Mouse (Mus musculus): ENCODE results near the gene Emcn. TPM values are rescaled to one million over a fixed set of nuclear protein-coding genes. Genes with fewer than 3 reads are reported as not detected.

Gene Emcn
- total and polyA plus RNA-seq, 2 experiments from 2014 or later, result 5.6 to 8.5 TPM

GRCm38 (mm10) chr3:137329898-137330297, 11.0 kb upstream of the Emcn start:
- 46% methylated on average over 9 of the region's 9 CpGs for WGBS
- H3K27ac ChIP-seq (ENCODE audit: low read depth, low read length), result no peak overlapping the region
- H3K4me3 ChIP-seq (ENCODE audit: low read depth, low read length), result no peak overlapping the region
- no peak for TF ChIP-seq CTCF (IDR thresholded peaks at IDR 0.05)
- H3K4me2 ChIP-seq (ENCODE audit: low read depth, low read length, poor library complexity, severe bottlenecking), result no peak overlapping the region
- no peak overlapping the region for H3K9ac ChIP-seq (replicated peaks; ENCODE audit: low read length, poor library complexity, severe bottlenecking)
- H3K9me3 ChIP-seq (ENCODE audit: low read length), result no peaks in the 10 kb centered on the region
- no peaks in the 10 kb centered on the region for H3K36me3 ChIP-seq (ENCODE audit: insufficient read depth, low read length)
- H3K27me3 ChIP-seq (ENCODE audit: insufficient read depth, low read length), result no peaks in the 10 kb centered on the region
- no peaks in the 10 kb centered on the region for H3K4me1 ChIP-seq (ENCODE audit: insufficient read depth, low read length)
- DNase-seq (ENCODE audit: low spot score) (no peak), ATAC-seq (ENCODE audit: low FRiP score) (no peak)

GRCm38 (mm10) chr3:137330950-137331349, 9.9 kb upstream of the Emcn start:
- Histone ChIP-seq H3K9ac (replicated peaks; ENCODE audit: low read length, poor library complexity, severe bottlenecking) (no peak overlapping the region), H3K4me2 (ENCODE audit: low read depth, low read length, poor library complexity, severe bottlenecking) (no peak overlapping the region), H3K4me3 (ENCODE audit: low read depth, low read length) (no peak overlapping the region), H3K27me3 (ENCODE audit: insufficient read depth, low read length) (no peaks in the 10 kb centered on the region), H3K9me3 (ENCODE audit: low read length) (no peaks in the 10 kb centered on the region), H3K36me3 (ENCODE audit: insufficient read depth, low read length) (no peaks in the 10 kb centered on the region), H3K27ac (ENCODE audit: low read depth, low read length) (no peak overlapping the region), H3K4me1 (ENCODE audit: insufficient read depth, low read length) (no peaks in the 10 kb centered on the region)
- no peak for TF ChIP-seq CTCF (IDR thresholded peaks at IDR 0.05)
- no peak for ATAC-seq (ENCODE audit: low FRiP score)
- no peak for DNase-seq (ENCODE audit: low spot score)
- 81% methylated on average over 4 of the region's 4 CpGs for WGBS

- Histone ChIP-seq H3K27ac (ENCODE audit: low read depth, low read length) (no peak overlapping the region), H3K9ac (replicated peaks; ENCODE audit: low read length, poor library complexity, severe bottlenecking) (no peak overlapping the region)
- ATAC-seq (ENCODE audit: low FRiP score), result no peak
Observed at GRCm38 (mm10) chr3:137332531-137332930, 8.3 kb upstream of the Emcn start.

GRCm38 (mm10) chr3:137335957-137336356, 4.9 kb upstream of the Emcn start:
- no peaks in the 10 kb centered on the region for H3K36me3 ChIP-seq (ENCODE audit: insufficient read depth, low read length)
- H3K9ac ChIP-seq (replicated peaks; ENCODE audit: low read length, poor library complexity, severe bottlenecking), result no peak overlapping the region
- H3K4me1 ChIP-seq (ENCODE audit: insufficient read depth, low read length), result no peaks in the 10 kb centered on the region
- TF ChIP-seq CTCF (IDR thresholded peaks at IDR 0.05), result no peak
- WGBS, result 93% methylated on average over 4 of the region's 4 CpGs
- no peak overlapping the region for H3K4me3 ChIP-seq (ENCODE audit: low read depth, low read length)
- ATAC-seq (ENCODE audit: low FRiP score) (no peak), DNase-seq (ENCODE audit: low spot score) (no peak)
- H3K4me2 ChIP-seq (ENCODE audit: low read depth, low read length, poor library complexity, severe bottlenecking), result no peak overlapping the region
- H3K9me3 ChIP-seq (ENCODE audit: low read length), result no peaks in the 10 kb centered on the region
- no peak overlapping the region for H3K27ac ChIP-seq (ENCODE audit: low read depth, low read length)
- H3K27me3 ChIP-seq (ENCODE audit: insufficient read depth, low read length), result no peaks in the 10 kb centered on the region

More at GRCm38 (mm10) chr3:137332531-137332930, 8.3 kb upstream of the Emcn start:
- Histone ChIP-seq H3K4me2 (ENCODE audit: low read depth, low read length, poor library complexity, severe bottlenecking) (no peak overlapping the region), H3K27me3 (ENCODE audit: insufficient read depth, low read length) (no peaks in the 10 kb centered on the region), H3K4me3 (ENCODE audit: low read depth, low read length) (no peak overlapping the region), H3K9me3 (ENCODE audit: low read length) (no peaks in the 10 kb centered on the region), H3K36me3 (ENCODE audit: insufficient read depth, low read length) (no peaks in the 10 kb centered on the region), H3K4me1 (ENCODE audit: insufficient read depth, low read length) (no peaks in the 10 kb centered on the region)
- 80% methylated on average over 4 of the region's 4 CpGs for WGBS
- no peak for DNase-seq (ENCODE audit: low spot score)
- no peak for TF ChIP-seq CTCF (IDR thresholded peaks at IDR 0.05)

GRCm38 (mm10) chr3:137343446-137343845, 2.6 kb downstream of the Emcn start:
- Histone ChIP-seq H3K4me1 (ENCODE audit: insufficient read depth, low read length) (no peaks in the 10 kb centered on the region), H3K4me3 (ENCODE audit: low read depth, low read length) (no peak overlapping the region), H3K4me2 (ENCODE audit: low read depth, low read length, poor library complexity, severe bottlenecking) (no peak overlapping the region), H3K9me3 (ENCODE audit: low read length) (no peaks in the 10 kb centered on the region), H3K27me3 (ENCODE audit: insufficient read depth, low read length) (no peaks in the 10 kb centered on the region), H3K27ac (ENCODE audit: low read depth, low read length) (no peak overlapping the region), H3K9ac (replicated peaks; ENCODE audit: low read length, poor library complexity, severe bottlenecking) (no peak overlapping the region), H3K36me3 (ENCODE audit: insufficient read depth, low read length) (no peaks in the 10 kb centered on the region)
- ATAC-seq (ENCODE audit: low FRiP score) (no peak), DNase-seq (ENCODE audit: low spot score) (no peak)
- 82% methylated on average over 5 of the region's 5 CpGs for WGBS
- TF ChIP-seq CTCF (IDR thresholded peaks at IDR 0.05), result no peak

GRCm38 (mm10) chr3:137351882-137352281, 11.0 kb downstream of the Emcn start:
- no peak overlapping the region for H3K9ac ChIP-seq (replicated peaks; ENCODE audit: low read length, poor library complexity, severe bottlenecking)
- DNase-seq (ENCODE audit: low spot score) (no peak), ATAC-seq (ENCODE audit: low FRiP score) (no peak)
- H3K9me3 ChIP-seq (ENCODE audit: low read length), result no peaks in the 10 kb centered on the region
- H3K4me2 ChIP-seq (ENCODE audit: low read depth, low read length, poor library complexity, severe bottlenecking), result no peak overlapping the region
- H3K4me3 ChIP-seq (ENCODE audit: low read depth, low read length), result no peak overlapping the region
- H3K27ac ChIP-seq (ENCODE audit: low read depth, low read length), result no peak overlapping the region
- no peaks in the 10 kb centered on the region for H3K4me1 ChIP-seq (ENCODE audit: insufficient read depth, low read length)
- TF ChIP-seq CTCF (IDR thresholded peaks at IDR 0.05), result no peak
- H3K27me3 ChIP-seq (ENCODE audit: insufficient read depth, low read length), result no peaks in the 10 kb centered on the region
- no peaks in the 10 kb centered on the region for H3K36me3 ChIP-seq (ENCODE audit: insufficient read depth, low read length)
- WGBS, result 84% methylated on average over 5 of the region's 5 CpGs

Data from midbrain, postnatal 0 days (tissue).